Mouse (Mus musculus): ENCODE data around the gene Wnt5a. TPM values are rescaled to one million over a fixed set of nuclear protein-coding genes. Genes with fewer than 3 reads are reported as not detected.

The Wnt5a gene
- 14.9 and 18.9 TPM in 2 replicates for polyA plus RNA-seq (2015; fragmentation: Nextera tagmentation; extraction: Ambion mirVana)

GRCm38 (mm10) chr14:28504101-28505050 is at the start of gene Wnt5a:
Wnt5a (plus strand) TSS chr14:28504750.
- Histone ChIP-seq H3K36me3 (no peaks in the 10 kb centered on the region), H3K27ac (replicated peaks) (peak within 1 kb of the TSS; percentile 78), H3K4me3 (replicated peaks) (peak within 1 kb of the TSS; percentile 55), H3K9me3 (replicated peaks) (no peaks in the 10 kb centered on the region), H3K9ac (replicated peaks) (peak within 1 kb of the TSS; percentile 64), H3K4me2 (peak within 1 kb of the TSS; percentile 96), H3K4me1 (peaks cover 62% of the 10 kb centered on the region), H3K27me3 (replicated peaks) (peaks cover 38% of the 10 kb centered on the region)
- 1% methylated on average over 50 of the region's 53 CpGs for WGBS
- peak; percentile 42 for ATAC-seq (ENCODE audit: low FRiP score)

GRCm38 (mm10) chr14:28456372-28457076 is 48.0 kb upstream of the Wnt5a start:
- no peak overlapping the region for H3K4me2 ChIP-seq
- H3K27me3 ChIP-seq (replicated peaks): peaks cover 15% of the 10 kb centered on the region
- 68% methylated on average over 7 of the region's 7 CpGs for WGBS
- no peaks in the 10 kb centered on the region for H3K36me3 ChIP-seq
- no peak overlapping the region for H3K9ac ChIP-seq (replicated peaks)
- no peak for ATAC-seq (ENCODE audit: low FRiP score)
- no peaks in the 10 kb centered on the region for H3K9me3 ChIP-seq (replicated peaks)
- H3K27ac ChIP-seq (replicated peaks): no peak overlapping the region
- H3K4me3 ChIP-seq (replicated peaks): no peak overlapping the region
- H3K4me1 ChIP-seq: no peaks in the 10 kb centered on the region; the same call in 1 of the 2 replicates

GRCm38 (mm10) chr14:28457428-28457827 is 47.1 kb upstream of the Wnt5a start:
- Histone ChIP-seq H3K4me2 (no peak overlapping the region), H3K36me3 (no peaks in the 10 kb centered on the region), H3K27me3 (replicated peaks) (peaks cover 12% of the 10 kb centered on the region), H3K9ac (replicated peaks) (no peak overlapping the region), H3K27ac (replicated peaks) (no peak overlapping the region), H3K4me1 (no peaks in the 10 kb centered on the region), H3K9me3 (replicated peaks) (no peaks in the 10 kb centered on the region), H3K4me3 (replicated peaks) (no peak overlapping the region)
- whole genome bisulfite sequencing: 80% methylated on average over 3 of the region's 3 CpGs
- no peak for ATAC-seq (ENCODE audit: low FRiP score)

- no peak overlapping the region for H3K4me3 ChIP-seq (replicated peaks)
- H3K36me3 ChIP-seq: no peaks in the 10 kb centered on the region
- WGBS: 33% methylated on average over 5 of the region's 5 CpGs
- H3K27me3 ChIP-seq (replicated peaks): no peaks in the 10 kb centered on the region
- H3K4me1 ChIP-seq: peaks cover 13% of the 10 kb centered on the region
- no peak overlapping the region for H3K4me2 ChIP-seq
- no peak overlapping the region for H3K9ac ChIP-seq (replicated peaks)
- ATAC-seq (ENCODE audit: low FRiP score): no peak
- no peaks in the 10 kb centered on the region for H3K9me3 ChIP-seq (replicated peaks)
- no peak overlapping the region for H3K27ac ChIP-seq (replicated peaks)
Observed at GRCm38 (mm10) chr14:28467956-28468355, 36.6 kb upstream of the Wnt5a start.

- 13% methylated on average over 4 of the region's 4 CpGs for WGBS
- Histone ChIP-seq H3K4me3 (replicated peaks) (no peak overlapping the region), H3K4me2 (no peak overlapping the region), H3K27ac (replicated peaks) (no peak overlapping the region), H3K9me3 (replicated peaks) (no peaks in the 10 kb centered on the region), H3K36me3 (no peaks in the 10 kb centered on the region), H3K27me3 (replicated peaks) (no peaks in the 10 kb centered on the region), H3K4me1 (peaks cover 15% of the 10 kb centered on the region), H3K9ac (replicated peaks) (no peak overlapping the region)
- ATAC-seq (ENCODE audit: low FRiP score): no peak
Observed at GRCm38 (mm10) chr14:28469696-28470095, 34.9 kb upstream of the Wnt5a start.

- no peak overlapping the region for H3K27ac ChIP-seq (replicated peaks)
- H3K4me3 ChIP-seq (replicated peaks): no peak overlapping the region
- WGBS: 41% methylated on average over 6 of the region's 6 CpGs
- no peaks in the 10 kb centered on the region for H3K27me3 ChIP-seq (replicated peaks)
- no peak overlapping the region for H3K4me2 ChIP-seq
- no peak for ATAC-seq (ENCODE audit: low FRiP score)
- H3K4me1 ChIP-seq: peaks cover 20% of the 10 kb centered on the region
- H3K9ac ChIP-seq (replicated peaks): no peak overlapping the region
- H3K9me3 ChIP-seq (replicated peaks): no peaks in the 10 kb centered on the region
- no peaks in the 10 kb centered on the region for H3K36me3 ChIP-seq
Observed at GRCm38 (mm10) chr14:28470212-28470611, 34.3 kb upstream of the Wnt5a start.

GRCm38 (mm10) chr14:28475012-28475411 is 29.5 kb upstream of the Wnt5a start:
- Histone ChIP-seq H3K27me3 (replicated peaks) (no peaks in the 10 kb centered on the region; the same call in 1 of the 2 replicates), H3K4me2 (peak overlapping the region; percentile 17; the same call in 1 of the 2 replicates), H3K9me3 (replicated peaks) (no peaks in the 10 kb centered on the region), H3K9ac (replicated peaks) (no peak overlapping the region), H3K27ac (replicated peaks) (peak overlapping the region; percentile 48), H3K4me3 (replicated peaks) (no peak overlapping the region), H3K4me1 (peaks cover 17% of the 10 kb centered on the region), H3K36me3 (no peaks in the 10 kb centered on the region)
- ATAC-seq (ENCODE audit: low FRiP score): peak; percentile 81
- WGBS: 15% methylated on average over 3 of the region's 3 CpGs

- 9% methylated on average over 7 of the region's 7 CpGs for WGBS
- H3K9ac ChIP-seq (replicated peaks): no peak overlapping the region
- no peaks in the 10 kb centered on the region for H3K36me3 ChIP-seq
- H3K4me2 ChIP-seq: peak overlapping the region; percentile 17; the same call in 1 of the 2 replicates
- peak; percentile 77 for ATAC-seq (ENCODE audit: low FRiP score)
- H3K9me3 ChIP-seq (replicated peaks): no peaks in the 10 kb centered on the region
- H3K4me3 ChIP-seq (replicated peaks): no peak overlapping the region
- peak overlapping the region; percentile 48 for H3K27ac ChIP-seq (replicated peaks)
- H3K27me3 ChIP-seq (replicated peaks): no peaks in the 10 kb centered on the region; the same call in 1 of the 2 replicates
- peaks cover 17% of the 10 kb centered on the region for H3K4me1 ChIP-seq
Observed at GRCm38 (mm10) chr14:28475421-28475820, 29.1 kb upstream of the Wnt5a start.

- Histone ChIP-seq H3K9me3 (replicated peaks) (no peaks in the 10 kb centered on the region), H3K27me3 (replicated peaks) (no peaks in the 10 kb centered on the region; the same call in 1 of the 2 replicates), H3K4me3 (replicated peaks) (no peak overlapping the region), H3K27ac (replicated peaks) (no peak overlapping the region), H3K9ac (replicated peaks) (no peak overlapping the region), H3K4me1 (peaks cover 17% of the 10 kb centered on the region), H3K4me2 (no peak overlapping the region), H3K36me3 (no peaks in the 10 kb centered on the region)
- 64% methylated on average over 3 of the region's 3 CpGs for WGBS
- ATAC-seq (ENCODE audit: low FRiP score): no peak
Observed at GRCm38 (mm10) chr14:28476746-28477145, 27.8 kb upstream of the Wnt5a start.

GRCm38 (mm10) chr14:28480866-28481265 is 23.7 kb upstream of the Wnt5a start:
- Histone ChIP-seq H3K4me3 (replicated peaks) (no peak overlapping the region), H3K9ac (replicated peaks) (no peak overlapping the region), H3K4me2 (no peak overlapping the region), H3K27ac (replicated peaks) (no peak overlapping the region), H3K36me3 (no peaks in the 10 kb centered on the region), H3K4me1 (peaks cover 3% of the 10 kb centered on the region; the same call in 1 of the 2 replicates), H3K27me3 (replicated peaks) (no peaks in the 10 kb centered on the region; the same call in 1 of the 2 replicates), H3K9me3 (replicated peaks) (no peaks in the 10 kb centered on the region)
- 96% methylated on average over 1 of the region's 1 CpGs for WGBS
- ATAC-seq (ENCODE audit: low FRiP score): no peak

- Histone ChIP-seq H3K27me3 (replicated peaks) (no peaks in the 10 kb centered on the region), H3K4me3 (replicated peaks) (no peak overlapping the region), H3K27ac (replicated peaks) (no peak overlapping the region), H3K4me1 (no peaks in the 10 kb centered on the region), H3K36me3 (no peaks in the 10 kb centered on the region), H3K9ac (replicated peaks) (no peak overlapping the region), H3K4me2 (no peak overlapping the region), H3K9me3 (replicated peaks) (no peaks in the 10 kb centered on the region)
- ATAC-seq (ENCODE audit: low FRiP score): no peak
- 82% methylated on average over 4 of the region's 4 CpGs for WGBS
Observed at GRCm38 (mm10) chr14:28493806-28494205, 10.7 kb upstream of the Wnt5a start.

All from neural tube, embryonic 15.5 days (tissue).